Mouse (Mus musculus) CH12.LX (cell line): ENCODE measurements around the gene Arl4c.

Experiments
- CTCF ChIP-seq, 2 experiments: IDR thresholded peaks in 1 of 2; conservative IDR thresholded peaks in 1 of 2; 2 replicates each; pipeline ENCODE4 v1.5.1; 2011 to 2012; ENCODE audit warnings: low read depth in 2 of 2, low read length in 2 of 2, improper control_type of control experiment in 1 of 2, inconsistent platforms in 1 of 2, mild to moderate bottlenecking in 1 of 2, moderate library complexity in 1 of 2
- ELF1 ChIP-seq: IDR thresholded peaks from 2 replicates; pipeline ENCODE4 v1.6.1; 2014; ENCODE audit warnings: low read depth, mild to moderate bottlenecking, inconsistent platforms, low read length, improper control_type of control experiment
- MEF2A ChIP-seq: IDR thresholded peaks from 2 replicates; pipeline ENCODE4 v1.6.1; 2014; ENCODE audit warnings: low read depth, mild to moderate bottlenecking, inconsistent platforms, low read length, improper control_type of control experiment, borderline replicate concordance
- POLR2A ChIP-seq: IDR thresholded peaks from 2 replicates; pipeline ENCODE4 v1.6.1; 2011; ENCODE audit warnings: low read depth, mild to moderate bottlenecking, improper control_type of control experiment, low read length
- USF1 ChIP-seq: IDR thresholded peaks from 2 replicates; pipeline ENCODE4 v1.6.1; 2014; ENCODE audit warnings: low read depth, mild to moderate bottlenecking, inconsistent platforms, low read length, improper control_type of control experiment

GRCm38 (mm10) chr1:88708646-88709305 lies 6.8 kb upstream of the Arl4c start:
- no peak for TF ChIP-seq POLR2A
- no peak for TF ChIP-seq MEF2A
- no peak for TF ChIP-seq ELF1
- TF ChIP-seq CTCF (conservative IDR thresholded peaks at IDR 0.05 in 1 of 2, IDR thresholded peaks at IDR 0.05 in 1 of 2; ENCODE audit: low read depth in 2 of 2, low read length in 2 of 2): no peak
- TF ChIP-seq USF1: no peak
